Mouse (Mus musculus) common myeloid progenitor, adult 5-6 weeks (primary cell): ENCODE measurements around the gene Nepro. TPM values are rescaled to one million over a fixed set of nuclear protein-coding genes. Genes with fewer than 3 reads are reported as not detected.

Source experiments
- ATAC-seq: replicated peaks from 2 replicates; pipeline ENCODE4 v1.8.0; 2016; ENCODE audit warnings: low read depth, mild to moderate bottlenecking, moderate TSS enrichment, inconsistent platforms; ENCODE audit not compliant: poor library complexity, severe bottlenecking
- total RNA-seq: library from RNA; stranded (forward); fragments of 200-1000, 187-1606 nt; gene quantifications from 2 replicates; pipeline ENCODE4 v1.2.3, GENCODE M21; 2017

The Nepro gene
- total RNA-seq, 1 experiment from 2014 or later, result 25.1 TPM

- no peak for ATAC-seq
These were observed 37.7 kb downstream of the Nepro start for GRCm38 (mm10) chr16:44761811-44762210.

GRCm38 (mm10) chr16:44765555-44766319 lies 41.6 kb downstream of the Nepro start, which contains the start of gene Cd200r1:
Gene Cd200r1, plus strand, starts transcription at chr16:44765736.
- ATAC-seq, result peak; percentile 81

- 0 out of 2 replicates have a peak, but pooled peaks have one; percentile 2 for ATAC-seq
These were observed 42.3 kb downstream of the Nepro start for GRCm38 (mm10) chr16:44766320-44766892.

GRCm38 (mm10) chr16:44767506-44767905 lies 43.4 kb downstream of the Nepro start:
- no peak for ATAC-seq

- ATAC-seq, result peak; percentile 65
These were observed 43.9 kb downstream of the Nepro start for GRCm38 (mm10) chr16:44767967-44768366.

- 0 out of 2 replicates have a peak, but pooled peaks have one; percentile 3 for ATAC-seq
These were observed 48.5 kb downstream of the Nepro start for GRCm38 (mm10) chr16:44772577-44772976.

GRCm38 (mm10) chr16:44773673-44774072 lies 49.6 kb downstream of the Nepro start:
- ATAC-seq, result no peak

- no peak for ATAC-seq
These were observed 50.1 kb downstream of the Nepro start for GRCm38 (mm10) chr16:44774201-44774600.

GRCm38 (mm10) chr16:44778538-44779147 lies 54.5 kb downstream of the Nepro start:
- peak; percentile 97 for ATAC-seq

GRCm38 (mm10) chr16:44779494-44779893 lies 55.4 kb downstream of the Nepro start:
- ATAC-seq, result no peak

- no peak for ATAC-seq
These were observed 56.6 kb downstream of the Nepro start for GRCm38 (mm10) chr16:44780751-44781150.

Other genes starting within 250 kb of the Nepro start
- not detected in 2 replicates for gene Boc, start 165.4 kb upstream of the Nepro start, total RNA-seq
- gene Gtpbp8, start 22.1 kb downstream of the Nepro start, total RNA-seq, result 9.7 and 18.3 TPM in 2 replicates
- gene Cd200r1, start 41.4 kb downstream of the Nepro start, total RNA-seq, result 4.3 and 5.8 TPM in 2 replicates
- gene Cd200r4, start 87.4 kb downstream of the Nepro start, total RNA-seq, result 0.82 and 1.4 TPM in 2 replicates
- gene Cd200r2, start 142.8 kb downstream of the Nepro start, total RNA-seq, result not detected in 2 replicates
- 0.14 TPM in 1 of 2 replicates, not detected in the other for gene Cd200r3, start 219.4 kb downstream of the Nepro start, total RNA-seq